Mouse (Mus musculus): ENCODE measurements around the gene Baiap3.
"Not testable (repeated sequence)": the region's sequence is repeated elsewhere in the genome, so short reads cannot be mapped to it uniquely, and the experiment has no call there.

The Baiap3 gene

GRCm38 (mm10) chr17:25248033-25248750 is 8.0 kb downstream of the Baiap3 start:
- DNase-seq (ENCODE audit: low read depth, low spot score), result no peak

GRCm38 (mm10) chr17:25244239-25244638 is 11.9 kb downstream of the Baiap3 start:
- DNase-seq (ENCODE audit: low read depth, low spot score), result no peak

- no peak for DNase-seq (ENCODE audit: low read depth, low spot score)
Measured at GRCm38 (mm10) chr17:25243131-25243780, 12.9 kb downstream of the Baiap3 start.

- no peak for DNase-seq (ENCODE audit: low read depth, low spot score)
Measured at GRCm38 (mm10) chr17:25239695-25240636, 16.2 kb downstream of the Baiap3 start, which contains the start of the genes Gnptg and Tsr3. TSS of gene Gnptg (minus strand) at chr17:25240124. TSS of gene Tsr3 (plus strand) at chr17:25240170.

- no peak for DNase-seq (ENCODE audit: low read depth, low spot score)
Measured at GRCm38 (mm10) chr17:25235635-25236034, 20.5 kb downstream of the Baiap3 start.

GRCm38 (mm10) chr17:25231621-25232020 is 24.5 kb downstream of the Baiap3 start:
- not testable (repeated sequence) for DNase-seq (ENCODE audit: low read depth, low spot score)

- DNase-seq (ENCODE audit: low read depth, low spot score), result no peak
Measured at GRCm38 (mm10) chr17:25230700-25231099, 25.5 kb downstream of the Baiap3 start.

- DNase-seq (ENCODE audit: low read depth, low spot score), result not testable (repeated sequence)
Measured at GRCm38 (mm10) chr17:25230014-25230655, 26.0 kb downstream of the Baiap3 start.

- DNase-seq (ENCODE audit: low read depth, low spot score), result no peak
Measured at GRCm38 (mm10) chr17:25227991-25228390, 28.2 kb downstream of the Baiap3 start.

GRCm38 (mm10) chr17:25225659-25226058 is 30.5 kb downstream of the Baiap3 start:
- peak; percentile 69 for DNase-seq (ENCODE audit: low read depth, low spot score)

- no peak for DNase-seq (ENCODE audit: low read depth, low spot score)
Measured at GRCm38 (mm10) chr17:25224586-25225222, 31.5 kb downstream of the Baiap3 start.

GRCm38 (mm10) chr17:25222951-25223601 is 33.1 kb downstream of the Baiap3 start:
- peak; percentile 71 for DNase-seq (ENCODE audit: low read depth, low spot score)

- not testable (repeated sequence) for DNase-seq (ENCODE audit: low read depth, low spot score)
Measured at GRCm38 (mm10) chr17:25222504-25222940, 33.6 kb downstream of the Baiap3 start.

GRCm38 (mm10) chr17:25221821-25222503 is 34.2 kb downstream of the Baiap3 start:
- no peak for DNase-seq (ENCODE audit: low read depth, low spot score)

- no peak for DNase-seq (ENCODE audit: low read depth, low spot score)
Measured at GRCm38 (mm10) chr17:25220746-25221145, 35.4 kb downstream of the Baiap3 start.

- no peak for DNase-seq (ENCODE audit: low read depth, low spot score)
Measured at GRCm38 (mm10) chr17:25219492-25220295, 36.5 kb downstream of the Baiap3 start.

- DNase-seq (ENCODE audit: low read depth, low spot score), result no peak
Measured at GRCm38 (mm10) chr17:25218967-25219366, 37.2 kb downstream of the Baiap3 start.

GRCm38 (mm10) chr17:25215431-25215830 is 40.7 kb downstream of the Baiap3 start:
- no peak for DNase-seq (ENCODE audit: low read depth, low spot score)

- DNase-seq (ENCODE audit: low read depth, low spot score), result no peak
Measured at GRCm38 (mm10) chr17:25211705-25212104, 44.5 kb downstream of the Baiap3 start.
